Mouse (Mus musculus) embryonic facial prominence, embryonic 13.5 days (tissue): ENCODE measurements at regions not wholly inside any gene's neighbourhood (a gene's known extent, or its start where the extent isn't known, plus 50 kb on each side); places are given as distances from the start of the nearest gene placed in this dataset.
"Not testable (repeated sequence)": the region's sequence is repeated elsewhere in the genome, so short reads cannot be mapped to it uniquely, and the experiment has no call there.

Experiments used
- ATAC-seq: fragments of 200-750 bp; cut with Nextera tagmentation; 2 replicates; pipeline ENCODE4 v1.8.0; 2017; ENCODE audit warnings: low read depth; ENCODE audit not compliant: insufficient number of reproducible peaks, insufficient read depth, low FRiP score, low TSS enrichment
- H3K27ac ChIP-seq: fragments of 300-500 bp; sonication (generic); 2 replicates; pipeline ENCODE4 v1.5.1; 2015; ENCODE audit warnings: moderate library complexity, mild to moderate bottlenecking, inconsistent platforms
- H3K27me3 ChIP-seq: fragments of 300-500 bp; sonication (generic); 2 replicates; pipeline ENCODE4 v1.6.1; 2015; ENCODE audit warnings: mild to moderate bottlenecking, inconsistent platforms
- H3K36me3 ChIP-seq: fragments of 300-500 bp; sonication (generic); 2 replicates; pipeline ENCODE4 v1.6.1; 2015; ENCODE audit warnings: mild to moderate bottlenecking, inconsistent platforms
- H3K4me1 ChIP-seq: fragments of 300-500 bp; sonication (generic); 2 replicates; pipeline ENCODE4 v1.6.1; 2015; ENCODE audit warnings: inconsistent platforms
- H3K4me2 ChIP-seq: fragments of 300-500 bp; sonication (generic); 2 replicates; pipeline ENCODE4 v1.6.1; 2015; ENCODE audit warnings: moderate library complexity, mild to moderate bottlenecking, inconsistent platforms
- H3K4me3 ChIP-seq: fragments of 300-500 bp; sonication (generic); 2 replicates; pipeline ENCODE4 v1.5.1; 2015; ENCODE audit warnings: mild to moderate bottlenecking, inconsistent platforms
- H3K9ac ChIP-seq: fragments of 300-500 bp; sonication (generic); 2 replicates; pipeline ENCODE4 v1.6.1; 2015; ENCODE audit warnings: mild to moderate bottlenecking, inconsistent platforms
- H3K9me3 ChIP-seq: fragments of 300-500 bp; sonication (generic); 2 replicates; pipeline ENCODE4 v1.6.1; 2016; ENCODE audit warnings: inconsistent platforms
- WGBS: fragments of 180-500 bp; shearing (Covaris S2); methylation state at CpG from one replicate; pipeline ENCODE4 v1.1.7; 2015; ENCODE audit warnings: mixed read lengths; 5-methylcytosine and 5-hydroxymethylcytosine counted together

GRCm38 (mm10) chr6:6313171-6313570, 96.2 kb upstream of the Slc25a13 start:
- no peak for ATAC-seq
- WGBS: 80% methylated on average over 6 of the region's 6 CpGs

GRCm38 (mm10) chr6:6310213-6310612, 93.2 kb upstream of the Slc25a13 start:
- no peak for ATAC-seq
- 83% methylated on average over 3 of the region's 3 CpGs for WGBS
- Histone ChIP-seq H3K9ac (no peak overlapping the region), H3K4me2 (no peak overlapping the region), H3K27me3 (peaks cover 29% of the 10 kb centered on the region), H3K4me1 (no peaks in the 10 kb centered on the region), H3K27ac (no peak overlapping the region), H3K4me3 (no peak overlapping the region), H3K9me3 (no peaks in the 10 kb centered on the region), H3K36me3 (no peaks in the 10 kb centered on the region)

More at GRCm38 (mm10) chr6:6313171-6313570, 96.2 kb upstream of the Slc25a13 start:
- H3K4me2 ChIP-seq: no peak overlapping the region
- H3K9me3 ChIP-seq: no peaks in the 10 kb centered on the region
- no peak overlapping the region for H3K27ac ChIP-seq
- H3K36me3 ChIP-seq: no peaks in the 10 kb centered on the region
- no peak overlapping the region for H3K4me3 ChIP-seq
- peaks cover 22% of the 10 kb centered on the region for H3K27me3 ChIP-seq
- no peak overlapping the region for H3K9ac ChIP-seq
- H3K4me1 ChIP-seq: no peaks in the 10 kb centered on the region

GRCm38 (mm10) chr6:6307618-6308017, 90.6 kb upstream of the Slc25a13 start:
- Histone ChIP-seq H3K27me3 (peaks cover 29% of the 10 kb centered on the region), H3K9ac (no peak overlapping the region), H3K36me3 (no peaks in the 10 kb centered on the region), H3K9me3 (no peaks in the 10 kb centered on the region), H3K4me1 (0 out of 2 replicates have a peak, but pooled peaks cover 7% of the 10 kb centered on the region), H3K4me2 (no peak overlapping the region), H3K4me3 (no peak overlapping the region), H3K27ac (no peak overlapping the region)
- no peak for ATAC-seq
- 85% methylated on average over 2 of the region's 2 CpGs for WGBS

GRCm38 (mm10) chr6:6303767-6304166, 86.8 kb upstream of the Slc25a13 start:
- no peaks in the 10 kb centered on the region for H3K36me3 ChIP-seq
- H3K9me3 ChIP-seq: no peaks in the 10 kb centered on the region
- peak overlapping the region; percentile 20 for H3K4me2 ChIP-seq
- peaks cover 38% of the 10 kb centered on the region for H3K27me3 ChIP-seq
- no peak overlapping the region for H3K9ac ChIP-seq
- no peak for ATAC-seq
- 17% methylated on average over 5 of the region's 5 CpGs for WGBS
- H3K4me1 ChIP-seq: 0 out of 2 replicates have a peak, but pooled peaks cover 7% of the 10 kb centered on the region
- no peak overlapping the region; the same call in 1 of the 2 replicates for H3K27ac ChIP-seq
- no peak overlapping the region for H3K4me3 ChIP-seq

- Histone ChIP-seq H3K27me3 (peaks cover 32% of the 10 kb centered on the region), H3K36me3 (no peaks in the 10 kb centered on the region), H3K4me2 (no peak overlapping the region), H3K9me3 (no peaks in the 10 kb centered on the region), H3K4me3 (no peak overlapping the region), H3K9ac (no peak overlapping the region), H3K4me1 (0 out of 2 replicates have a peak, but pooled peaks cover 7% of the 10 kb centered on the region), H3K27ac (no peak overlapping the region)
- ATAC-seq: no peak
- WGBS: 84% methylated on average over 6 of the region's 6 CpGs
These were observed 84.1 kb upstream of the Slc25a13 start for GRCm38 (mm10) chr6:6301001-6301510.

- WGBS: 52% methylated on average over 14 of the region's 14 CpGs
These were observed 82.2 kb upstream of the Slc25a13 start for GRCm38 (mm10) chr6:6298867-6299852.

GRCm38 (mm10) chr6:6295551-6295950, 78.6 kb upstream of the Slc25a13 start:
- Histone ChIP-seq H3K27me3 (peaks cover 15% of the 10 kb centered on the region), H3K4me1 (peaks cover 11% of the 10 kb centered on the region)
- H3K9me3 ChIP-seq, H3K36me3 ChIP-seq, H3K9ac ChIP-seq, H3K4me3 ChIP-seq, H3K27ac ChIP-seq, ATAC-seq, H3K4me2 ChIP-seq: not testable (repeated sequence)
- WGBS: 91% methylated on average over 2 of the region's 2 CpGs

More at GRCm38 (mm10) chr6:6298867-6299852, 82.2 kb upstream of the Slc25a13 start:
- no peak overlapping the region for H3K4me2 ChIP-seq
- no peak overlapping the region for H3K4me3 ChIP-seq
- H3K27ac ChIP-seq: no peak overlapping the region
- H3K9me3 ChIP-seq: no peaks in the 10 kb centered on the region
- H3K4me1 ChIP-seq: 0 out of 2 replicates have a peak, but pooled peaks cover 7% of the 10 kb centered on the region
- no peak for ATAC-seq
- H3K9ac ChIP-seq: no peak overlapping the region
- no peaks in the 10 kb centered on the region for H3K36me3 ChIP-seq
- peaks cover 24% of the 10 kb centered on the region for H3K27me3 ChIP-seq

- Histone ChIP-seq H3K4me3 (no peak overlapping the region), H3K9me3 (no peaks in the 10 kb centered on the region), H3K9ac (no peak overlapping the region), H3K4me2 (no peak overlapping the region), H3K4me1 (peaks cover 11% of the 10 kb centered on the region), H3K27me3 (peaks cover 6% of the 10 kb centered on the region), H3K27ac (no peak overlapping the region), H3K36me3 (no peaks in the 10 kb centered on the region)
- ATAC-seq: no peak
- WGBS: 43% methylated on average over 3 of the region's 3 CpGs
These were observed 74.8 kb upstream of the Slc25a13 start for GRCm38 (mm10) chr6:6291781-6292180.

- Histone ChIP-seq H3K4me3 (no peak overlapping the region), H3K27ac (no peak overlapping the region), H3K4me2 (no peak overlapping the region), H3K4me1 (peaks cover 11% of the 10 kb centered on the region), H3K36me3 (no peaks in the 10 kb centered on the region), H3K9me3 (no peaks in the 10 kb centered on the region), H3K27me3 (peaks cover 4% of the 10 kb centered on the region; the same call in 1 of the 2 replicates), H3K9ac (no peak overlapping the region)
- 82% methylated on average over 7 of the region's 7 CpGs for WGBS
- no peak for ATAC-seq
These were observed 73.5 kb upstream of the Slc25a13 start for GRCm38 (mm10) chr6:6290427-6290826.

- 32% methylated on average over 6 of the region's 6 CpGs for WGBS
- no peak for ATAC-seq
These were observed 72.8 kb upstream of the Slc25a13 start for GRCm38 (mm10) chr6:6289806-6290205.

GRCm38 (mm10) chr6:6280812-6281568, 64.0 kb upstream of the Slc25a13 start:
- H3K36me3 ChIP-seq: no peaks in the 10 kb centered on the region
- H3K4me1 ChIP-seq: peaks cover 6% of the 10 kb centered on the region; the same call in 1 of the 2 replicates
- no peaks in the 10 kb centered on the region; the same call in 1 of the 2 replicates for H3K27me3 ChIP-seq
- H3K27ac ChIP-seq: no peak overlapping the region
- H3K9me3 ChIP-seq: peaks cover 4% of the 10 kb centered on the region; the same call in 1 of the 2 replicates
- H3K4me3 ChIP-seq: no peak overlapping the region
- no peak overlapping the region for H3K4me2 ChIP-seq
- no peak for ATAC-seq
- WGBS: 85% methylated on average over 17 of the region's 17 CpGs
- H3K9ac ChIP-seq: no peak overlapping the region

More at GRCm38 (mm10) chr6:6289806-6290205, 72.8 kb upstream of the Slc25a13 start:
- no peak overlapping the region for H3K4me2 ChIP-seq
- H3K9me3 ChIP-seq: no peaks in the 10 kb centered on the region
- no peaks in the 10 kb centered on the region for H3K36me3 ChIP-seq
- H3K9ac ChIP-seq: no peak overlapping the region
- H3K4me3 ChIP-seq: no peak overlapping the region
- peaks cover 11% of the 10 kb centered on the region for H3K4me1 ChIP-seq
- peaks cover 4% of the 10 kb centered on the region; the same call in 1 of the 2 replicates for H3K27me3 ChIP-seq
- H3K27ac ChIP-seq: no peak overlapping the region
